Mouse (Mus musculus) liver (tissue): ENCODE results near the gene Prkch.

Experiments
- DNase-seq: peaks from one replicate; pipeline ENCODE4 v3.0.0-alpha.2; 2020; ENCODE audit warnings: mixed read lengths

The Prkch gene

GRCm38 (mm10) chr12:73719816-73720215 is 135.2 kb downstream of the Prkch start:
- no peak for DNase-seq

GRCm38 (mm10) chr12:73720466-73720865 is 135.9 kb downstream of the Prkch start:
- DNase-seq = no peak

- DNase-seq = no peak
Measured at GRCm38 (mm10) chr12:73722060-73722459, 137.5 kb downstream of the Prkch start.

GRCm38 (mm10) chr12:73723067-73723466 is 138.5 kb downstream of the Prkch start:
- no peak for DNase-seq

GRCm38 (mm10) chr12:73723887-73724286 is 139.3 kb downstream of the Prkch start:
- DNase-seq = no peak

GRCm38 (mm10) chr12:73725825-73726604 is 141.4 kb downstream of the Prkch start:
- no peak for DNase-seq

GRCm38 (mm10) chr12:73727046-73727445 is 142.4 kb downstream of the Prkch start:
- DNase-seq = no peak

- no peak for DNase-seq
Measured at GRCm38 (mm10) chr12:73730603-73731002, 146.0 kb downstream of the Prkch start.

GRCm38 (mm10) chr12:73731093-73731492 is 146.5 kb downstream of the Prkch start:
- DNase-seq = no peak

- no peak for DNase-seq
Measured at GRCm38 (mm10) chr12:73731848-73732540, 147.4 kb downstream of the Prkch start.

- DNase-seq = no peak
Measured at GRCm38 (mm10) chr12:73732862-73733261, 148.3 kb downstream of the Prkch start.

GRCm38 (mm10) chr12:73736931-73737330 is 152.3 kb downstream of the Prkch start:
- no peak for DNase-seq

GRCm38 (mm10) chr12:73739611-73740219 is 155.1 kb downstream of the Prkch start:
- no peak for DNase-seq

- DNase-seq = no peak
Measured at GRCm38 (mm10) chr12:73742577-73742976, 158.0 kb downstream of the Prkch start.

GRCm38 (mm10) chr12:73743087-73743486 is 158.5 kb downstream of the Prkch start:
- no peak for DNase-seq

GRCm38 (mm10) chr12:73746072-73746471 is 161.5 kb downstream of the Prkch start:
- no peak for DNase-seq

GRCm38 (mm10) chr12:73748373-73748772 is 163.8 kb downstream of the Prkch start:
- no peak for DNase-seq

- DNase-seq = no peak
Measured at GRCm38 (mm10) chr12:73754476-73755150, 170.0 kb downstream of the Prkch start.

GRCm38 (mm10) chr12:73755646-73756045 is 171.1 kb downstream of the Prkch start:
- DNase-seq = no peak

GRCm38 (mm10) chr12:73756527-73756926 is 171.9 kb downstream of the Prkch start:
- DNase-seq = no peak

GRCm38 (mm10) chr12:73762001-73762400 is 177.4 kb downstream of the Prkch start:
- DNase-seq = no peak

- no peak for DNase-seq
Measured at GRCm38 (mm10) chr12:73762762-73763161, 178.2 kb downstream of the Prkch start.
